ENCODE assay signal across 1 mouse cellular context in the genomic region with DNA sequence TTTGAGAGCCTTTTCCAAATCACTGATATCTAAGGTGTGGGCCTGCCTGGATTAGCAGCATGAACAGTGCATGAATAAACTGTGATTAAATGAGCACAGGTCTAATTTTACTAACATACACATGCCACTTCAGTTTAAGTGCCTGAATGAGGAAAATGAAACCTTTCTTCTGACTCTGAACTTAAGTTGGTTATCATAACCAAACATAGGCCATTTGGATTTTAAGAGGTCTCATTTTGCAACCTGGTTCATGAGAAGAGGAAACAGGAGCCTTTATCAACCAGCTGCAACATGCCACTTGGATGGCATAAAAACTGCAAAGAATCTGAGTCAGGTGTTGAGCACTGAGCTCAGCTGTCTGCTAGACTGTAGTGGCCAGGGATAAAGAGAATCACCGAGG.
TF ChIP-seq lines count a peak whose summit lies in the region.

No protein-coding gene starts in this region.

TF ChIP-seq in MEL, 35 proteins besides CTCF, POLR2A, EP300 and RAD21:
- TF ChIP-seq MAX (IDR thresholded peaks at IDR 0.05; ENCODE audit: low read length) = 0 out of 2 replicates have a peak, but pooled peaks have one; percentile 19
- TF ChIP-seq GABPA (IDR thresholded peaks at IDR 0.05; ENCODE audit: low read depth, low read length) = no peak
- TF ChIP-seq GATA1 (IDR thresholded peaks at IDR 0.05; ENCODE audit: low read depth, low read length) = peak; percentile 66
- peak; percentile 64 for TF ChIP-seq TAL1 (IDR thresholded peaks at IDR 0.05; ENCODE audit: low read length)
- peak; percentile 71 for TF ChIP-seq RCOR1 (IDR thresholded peaks at IDR 0.05; ENCODE audit: low read depth, low read length)
- TF ChIP-seq ZC3H11A (IDR thresholded peaks at IDR 0.05; ENCODE audit: low read depth, low read length) = no peak
- no peak for TF ChIP-seq JUND (IDR thresholded peaks at IDR 0.05; ENCODE audit: low read depth, low read length)
- peak; percentile 84 for TF ChIP-seq ETS1 (IDR thresholded peaks at IDR 0.05; ENCODE audit: low read depth, low read length)
- TF ChIP-seq TCF12 (IDR thresholded peaks at IDR 0.05; ENCODE audit: low read depth, low read length) = peak; percentile 73; the same call in 1 of the 2 replicates
